Mouse (Mus musculus) E14TG2a.4 (cell line): ENCODE measurements around the gene 4930558K02Rik.

Experiments used
- H3K27me3 ChIP-seq: 2 replicates; pipeline ENCODE4 v1.6.1; 2014; ENCODE audit warnings: low read length, control low read depth; ENCODE audit not compliant: insufficient read depth
- H3K36me3 ChIP-seq: 2 replicates; pipeline ENCODE4 v1.6.1; 2014; ENCODE audit warnings: low read length, control low read depth; ENCODE audit not compliant: insufficient read depth
- H3K4me1 ChIP-seq: replicated peaks from 2 replicates; pipeline ENCODE4 v1.6.1; 2014; ENCODE audit warnings: low read depth, low read length, control low read depth
- H3K4me3 ChIP-seq: replicated peaks from 2 replicates; pipeline ENCODE4 v1.5.1; 2014; ENCODE audit warnings: mild to moderate bottlenecking, low read length
- H3K9me3 ChIP-seq: 2 replicates; pipeline ENCODE4 v1.6.1; 2014; ENCODE audit warnings: low read length, control low read depth
- CTCF ChIP-seq: conservative IDR thresholded peaks from 2 replicates; pipeline ENCODE4 v1.5.1; 2014; ENCODE audit warnings: low read length
- NANOG ChIP-seq: IDR thresholded peaks from 2 replicates; pipeline ENCODE4 v1.6.1; 2014; ENCODE audit warnings: borderline replicate concordance, low read length, mixed read lengths
- POU5F1 ChIP-seq: IDR thresholded peaks from 2 replicates; pipeline ENCODE4 v1.6.1; 2014; ENCODE audit warnings: low read length, borderline replicate concordance

4930558K02Rik gene

DNA sequence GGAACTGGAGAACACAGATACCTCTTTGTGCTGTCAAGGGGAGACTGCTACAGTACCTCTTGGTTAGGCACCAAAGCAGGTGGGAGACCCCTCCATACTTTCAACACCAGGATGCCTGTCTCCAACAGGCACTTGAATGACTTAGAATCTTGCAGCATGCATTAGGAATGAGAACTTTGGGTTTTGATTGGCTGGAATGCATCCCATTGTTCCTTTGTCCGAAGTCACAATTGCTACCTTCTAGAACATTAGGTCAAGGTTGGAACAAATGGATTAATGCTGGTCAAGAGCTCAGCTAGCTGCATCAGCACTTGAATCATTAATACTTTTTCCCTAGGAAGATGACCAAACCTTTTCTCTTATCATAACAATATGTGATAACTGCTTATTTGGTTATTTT lies at the start of gene 4930558K02Rik:
TSS of gene 4930558K02Rik (minus strand) at position 101 of the 400 bp plus-strand sequence.
- Histone ChIP-seq H3K4me3 (no peak within 1 kb of the TSS), H3K4me1 (peaks cover 18% of the 10 kb centered on the region), H3K36me3 (no peaks in the 10 kb centered on the region), H3K9me3 (no peaks in the 10 kb centered on the region), H3K27me3 (peaks cover 3% of the 10 kb centered on the region)
- TF ChIP-seq POU5F1: no peak
- no peak for TF ChIP-seq NANOG
- no peak for TF ChIP-seq CTCF

DNA sequence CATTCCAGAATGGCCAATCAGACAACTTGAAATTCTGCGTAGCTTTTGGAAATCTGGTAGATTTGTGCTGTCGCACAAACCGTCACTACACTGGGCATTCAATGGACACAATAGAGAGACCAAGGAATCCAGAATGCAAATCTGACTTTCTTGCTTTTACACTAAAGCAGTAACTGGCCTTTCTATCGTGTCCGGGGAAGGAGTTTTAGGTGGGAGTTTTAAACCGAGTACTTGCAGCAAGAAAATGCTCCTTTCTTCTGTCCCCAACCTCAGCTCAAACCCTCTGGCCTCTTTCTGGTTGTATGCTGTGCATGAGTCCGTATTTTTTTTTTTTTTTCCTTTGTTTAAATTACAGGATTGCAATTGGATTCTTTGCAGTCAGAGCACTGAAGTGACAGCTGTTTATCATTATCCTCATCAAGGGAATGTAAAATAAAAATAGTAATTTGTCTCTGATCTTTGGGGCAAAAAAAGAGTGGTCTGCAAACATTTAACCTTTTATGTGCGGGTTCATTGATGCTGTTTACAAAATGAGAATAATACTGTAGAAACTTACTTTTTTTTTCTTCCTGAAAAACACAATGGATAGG lies 44.3 kb upstream of the 4930558K02Rik start:
- Histone ChIP-seq H3K9me3 (no peaks in the 10 kb centered on the region), H3K27me3 (no peaks in the 10 kb centered on the region), H3K36me3 (no peaks in the 10 kb centered on the region), H3K4me3 (no peak overlapping the region), H3K4me1 (no peaks in the 10 kb centered on the region)
- TF ChIP-seq CTCF: no peak
- TF ChIP-seq NANOG: no peak
- no peak for TF ChIP-seq POU5F1

DNA sequence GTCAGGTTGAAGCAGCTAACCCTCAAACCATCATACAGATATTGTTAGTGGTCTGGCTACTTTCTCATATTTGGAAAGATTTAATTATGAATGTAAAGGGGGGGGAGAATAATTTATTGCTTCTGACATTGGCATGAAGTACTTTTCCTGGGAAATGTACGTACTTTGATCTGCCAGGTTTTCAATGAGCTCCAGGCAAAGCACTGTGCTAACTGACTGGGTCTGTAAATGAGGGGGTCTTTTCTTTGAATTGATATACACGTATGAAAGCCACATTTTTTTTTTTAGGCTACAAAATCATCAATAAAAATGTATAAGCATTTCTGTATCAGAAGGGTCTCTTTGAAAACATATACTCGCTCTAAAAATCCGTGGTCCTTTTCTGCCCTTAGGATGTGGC lies 41.3 kb upstream of the 4930558K02Rik start:
- H3K36me3 ChIP-seq: no peaks in the 10 kb centered on the region
- TF ChIP-seq CTCF (no peak), NANOG (no peak), POU5F1 (no peak)
- H3K4me1 ChIP-seq: no peaks in the 10 kb centered on the region
- no peak overlapping the region for H3K4me3 ChIP-seq
- H3K9me3 ChIP-seq: no peaks in the 10 kb centered on the region
- no peaks in the 10 kb centered on the region for H3K27me3 ChIP-seq

DNA sequence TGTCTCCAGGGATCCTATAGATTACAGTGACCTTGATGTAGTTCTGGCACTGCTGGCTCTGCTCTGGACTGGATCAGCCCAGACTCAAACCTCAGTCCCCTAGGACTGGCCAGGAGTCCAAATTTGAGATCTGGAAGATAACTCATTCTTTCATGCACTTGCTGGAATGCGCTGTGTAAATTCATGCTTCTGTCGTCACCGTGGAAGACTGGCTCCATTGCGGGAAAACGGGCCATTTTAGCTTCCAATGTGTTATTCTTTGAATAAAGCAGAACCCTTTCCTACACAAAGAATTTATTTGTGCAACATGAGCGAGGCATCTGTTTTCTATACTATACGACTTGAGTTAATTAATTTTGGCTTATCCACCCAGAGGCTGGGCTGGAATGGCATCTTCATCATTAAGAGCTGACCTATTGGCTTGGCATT lies 40.9 kb upstream of the 4930558K02Rik start:
- Histone ChIP-seq H3K36me3 (no peaks in the 10 kb centered on the region), H3K4me3 (no peak overlapping the region), H3K9me3 (no peaks in the 10 kb centered on the region), H3K4me1 (no peaks in the 10 kb centered on the region), H3K27me3 (no peaks in the 10 kb centered on the region)
- no peak for TF ChIP-seq POU5F1
- no peak for TF ChIP-seq NANOG
- TF ChIP-seq CTCF: no peak

DNA sequence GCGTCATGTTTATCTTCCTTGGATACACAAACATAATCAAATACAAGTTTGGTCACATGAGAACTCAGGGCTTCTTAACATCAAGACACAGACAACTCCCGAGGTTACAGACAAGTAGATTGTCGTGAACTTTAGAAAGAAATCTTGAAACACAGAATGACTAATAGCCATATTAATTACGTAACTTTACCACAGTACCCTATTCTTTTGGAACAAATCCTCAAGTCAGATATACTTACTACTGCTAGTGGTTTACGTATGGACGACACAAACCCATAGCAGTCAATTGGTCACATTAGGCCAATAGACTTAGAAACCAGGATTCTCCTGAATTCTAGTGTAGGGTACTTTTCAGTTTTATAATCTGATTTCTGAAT lies 39.2 kb upstream of the 4930558K02Rik start:
- H3K36me3 ChIP-seq: no peaks in the 10 kb centered on the region
- H3K4me3 ChIP-seq: no peak overlapping the region
- no peaks in the 10 kb centered on the region for H3K4me1 ChIP-seq
- no peaks in the 10 kb centered on the region for H3K9me3 ChIP-seq
- TF ChIP-seq NANOG (no peak), POU5F1 (no peak), CTCF (no peak)
- no peaks in the 10 kb centered on the region for H3K27me3 ChIP-seq

DNA sequence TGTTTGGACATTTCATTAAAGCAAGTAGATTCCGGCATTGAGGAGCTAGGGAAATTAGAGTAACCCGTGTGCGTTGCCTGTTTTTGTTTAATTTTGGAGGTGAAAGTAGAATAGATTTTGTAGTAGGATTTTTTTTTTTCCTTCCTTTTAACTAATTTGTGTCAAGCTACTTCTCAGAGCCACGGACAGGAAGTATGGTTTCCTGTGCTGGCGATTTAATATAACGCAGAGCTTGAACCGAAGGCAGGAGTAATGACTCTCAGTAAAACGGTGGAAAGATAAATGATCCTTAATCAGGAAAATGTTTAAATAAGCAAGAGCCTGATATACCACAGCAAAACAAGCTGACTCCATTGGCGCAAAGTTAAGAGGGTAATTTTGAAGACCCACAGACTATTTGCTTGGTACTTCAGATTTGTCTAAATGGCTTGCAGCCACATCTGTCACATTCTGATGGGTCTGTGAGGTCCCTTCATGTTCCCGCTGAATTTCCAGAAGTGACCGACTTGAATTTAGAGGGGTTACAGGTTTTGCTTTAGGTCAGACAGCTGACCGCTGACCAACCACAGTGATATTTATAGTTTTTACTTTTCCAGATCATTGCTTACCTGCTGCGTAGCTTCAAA lies 38.7 kb upstream of the 4930558K02Rik start:
- Histone ChIP-seq H3K4me3 (no peak overlapping the region), H3K9me3 (no peaks in the 10 kb centered on the region), H3K4me1 (no peaks in the 10 kb centered on the region)

DNA sequence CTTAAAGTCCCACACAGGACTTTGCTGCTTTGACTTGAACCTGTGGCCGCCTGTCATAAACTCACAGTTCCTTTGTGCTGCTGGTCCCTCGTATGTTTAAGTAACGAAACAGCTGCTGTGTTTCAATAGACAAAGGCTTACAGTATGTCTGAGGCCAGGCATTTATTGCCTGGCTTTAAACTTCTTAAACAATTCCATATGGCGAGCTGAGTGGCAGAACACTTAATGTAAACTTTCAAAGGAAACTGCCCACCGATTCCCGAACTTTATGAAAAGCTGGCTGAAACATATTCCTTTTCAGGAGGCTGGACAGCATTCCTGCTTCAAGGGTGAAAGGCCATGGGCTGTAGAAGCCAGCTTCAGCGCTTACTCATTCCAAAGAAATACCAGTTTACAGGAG lies 37.5 kb upstream of the 4930558K02Rik start:
- H3K4me1 ChIP-seq: no peaks in the 10 kb centered on the region
- no peak overlapping the region for H3K4me3 ChIP-seq
- H3K27me3 ChIP-seq: no peaks in the 10 kb centered on the region
- no peaks in the 10 kb centered on the region for H3K9me3 ChIP-seq
- H3K36me3 ChIP-seq: no peaks in the 10 kb centered on the region
- TF ChIP-seq NANOG: no peak
- no peak for TF ChIP-seq POU5F1
- TF ChIP-seq CTCF: no peak

More for the DNA sequence above, 38.7 kb upstream of the 4930558K02Rik start:
- TF ChIP-seq NANOG (no peak), CTCF (no peak), POU5F1 (no peak)
- Histone ChIP-seq H3K36me3 (no peaks in the 10 kb centered on the region), H3K27me3 (no peaks in the 10 kb centered on the region)

DNA sequence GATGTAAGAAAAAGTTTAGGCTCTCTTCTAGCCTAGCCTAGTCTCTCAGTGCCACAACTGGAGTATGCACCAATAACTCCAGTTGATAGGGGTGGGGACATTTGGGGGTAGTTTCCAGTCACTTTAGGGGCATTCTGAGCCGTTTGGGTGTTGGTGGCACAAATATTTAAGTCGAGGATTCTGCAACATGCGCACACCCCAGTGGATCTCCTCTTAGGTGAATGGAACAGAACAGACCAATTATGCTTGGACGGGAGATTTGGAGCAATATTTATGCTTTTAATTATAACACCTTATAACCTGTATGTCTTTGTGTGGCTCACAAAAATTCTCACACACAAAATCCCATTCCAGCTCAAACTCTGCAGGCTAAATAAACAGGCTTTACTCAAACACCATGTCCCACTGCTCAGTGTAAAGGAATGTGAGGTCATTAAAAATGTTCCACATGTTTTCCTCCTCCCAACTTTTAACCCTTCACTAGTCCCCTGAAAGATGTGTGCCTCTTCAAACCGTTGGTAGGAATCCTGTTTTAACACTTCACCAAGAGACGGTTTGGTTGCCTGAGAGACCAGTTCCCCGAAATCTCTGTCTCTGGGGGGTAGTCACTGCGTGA lies 35.9 kb upstream of the 4930558K02Rik start:
- Histone ChIP-seq H3K9me3 (no peaks in the 10 kb centered on the region), H3K27me3 (no peaks in the 10 kb centered on the region)
- no peak for TF ChIP-seq POU5F1
- TF ChIP-seq CTCF: no peak
- TF ChIP-seq NANOG: no peak

DNA sequence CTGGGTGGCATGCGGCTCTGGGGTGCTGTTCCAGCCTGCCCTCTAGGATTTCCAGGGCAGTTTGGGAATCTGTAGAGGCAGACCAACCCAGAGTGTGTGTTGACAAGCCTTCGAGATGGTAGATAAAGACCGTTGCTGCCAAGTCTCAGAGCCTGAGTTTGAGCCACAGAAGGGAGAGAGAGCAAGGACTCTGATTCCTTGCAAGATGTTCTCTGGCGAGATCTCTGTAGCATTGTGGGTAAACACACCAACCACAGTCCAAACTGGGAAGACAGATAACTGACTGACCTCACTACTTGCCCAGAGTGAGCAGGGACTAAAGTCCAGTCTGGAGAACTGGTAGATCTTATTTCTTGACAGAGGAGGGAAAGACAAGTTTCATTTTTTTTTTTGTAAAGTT lies 34.1 kb upstream of the 4930558K02Rik start:
- no peaks in the 10 kb centered on the region for H3K4me1 ChIP-seq
- TF ChIP-seq POU5F1 (no peak), CTCF (no peak), NANOG (no peak)
- no peaks in the 10 kb centered on the region for H3K9me3 ChIP-seq
- H3K36me3 ChIP-seq: no peaks in the 10 kb centered on the region
- peaks cover 3% of the 10 kb centered on the region; the same call in 1 of the 2 replicates for H3K27me3 ChIP-seq
- H3K4me3 ChIP-seq: no peak overlapping the region

More for the DNA sequence above, 35.9 kb upstream of the 4930558K02Rik start:
- Histone ChIP-seq H3K4me1 (no peaks in the 10 kb centered on the region), H3K4me3 (no peak overlapping the region), H3K36me3 (no peaks in the 10 kb centered on the region)
